Mouse (Mus musculus): ENCODE results near the gene Gm49354. TPM values are rescaled to one million over a fixed set of nuclear protein-coding genes. Genes with fewer than 3 reads are reported as not detected.
"Not testable (repeated sequence)": the region's sequence is repeated elsewhere in the genome, so short reads cannot be mapped to it uniquely, and the experiment has no call there.

Gm49354 gene
- polyA plus RNA-seq, 1 experiment from 2014 or later = not detected

DNA sequence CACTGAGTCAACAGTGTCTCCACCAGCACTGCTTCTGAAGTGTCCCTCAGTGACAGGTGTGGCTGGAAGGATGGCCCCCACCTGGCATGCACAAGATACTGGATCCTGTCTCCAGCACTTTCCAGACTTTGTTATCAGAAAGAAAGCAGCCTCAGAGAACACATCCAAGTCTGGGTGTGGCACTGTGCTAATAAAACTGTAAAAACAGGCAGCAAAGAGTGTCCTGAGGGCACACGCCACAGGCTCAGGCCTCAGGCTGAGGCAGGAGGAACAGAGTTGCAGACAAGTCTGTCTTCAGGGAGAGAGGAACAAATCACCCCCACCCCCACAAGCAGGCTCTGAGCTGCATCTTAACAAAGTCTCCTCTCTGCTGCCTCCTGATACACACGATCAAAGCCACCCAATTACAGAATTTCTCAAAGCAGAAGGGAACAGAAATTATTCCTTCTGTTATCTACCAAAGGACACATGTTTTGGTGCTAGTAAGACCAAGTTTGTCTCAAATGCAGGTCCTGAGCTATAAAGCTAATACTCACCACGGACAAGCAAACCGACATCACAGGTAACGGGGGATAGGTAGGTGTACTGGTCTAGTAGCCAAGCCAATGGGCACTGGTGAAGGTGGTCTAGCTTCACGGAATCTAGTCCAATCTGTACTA, 13.9 kb upstream of the Gm49354 start:
- Histone ChIP-seq H3K27me3 (no peaks in the 10 kb centered on the region), H3K36me3 (ENCODE audit: poor library complexity, severe bottlenecking) (peaks cover 97% of the 10 kb centered on the region), H3K4me3 (no peak overlapping the region), H3K4me1 (no peaks in the 10 kb centered on the region), H3K9me3 (replicated peaks) (no peaks in the 10 kb centered on the region), H3K27ac (no peak overlapping the region), H3K4me2 (no peak overlapping the region), H3K9ac (no peak overlapping the region)
- ATAC-seq = no peak
- WGBS = 97% methylated on average over 6 of the region's 6 CpGs

DNA sequence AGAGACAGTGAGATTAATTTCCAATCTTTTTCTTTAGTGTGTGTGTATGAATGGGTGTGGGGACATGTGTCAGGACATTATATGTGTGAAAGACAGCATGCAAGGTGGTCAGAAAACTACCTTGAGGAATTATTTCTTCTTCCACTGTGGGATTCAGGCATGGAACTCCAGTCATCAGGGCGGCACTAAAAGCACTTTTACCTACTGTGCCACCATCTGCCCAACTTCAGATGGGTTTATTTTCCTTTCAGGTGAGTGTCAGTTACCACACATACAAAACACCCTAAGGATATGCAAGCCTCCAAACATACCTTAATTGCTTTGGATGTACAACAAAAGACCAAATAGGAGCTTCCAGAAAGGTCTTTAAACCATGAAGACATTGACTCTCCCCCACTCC, 12.7 kb upstream of the Gm49354 start:
- no peaks in the 10 kb centered on the region for H3K9me3 ChIP-seq (replicated peaks)
- WGBS = 93% methylated on average over 1 of the region's 1 CpGs
- no peak for ATAC-seq
- H3K4me1 ChIP-seq = no peaks in the 10 kb centered on the region
- H3K27me3 ChIP-seq = no peaks in the 10 kb centered on the region
- no peak overlapping the region for H3K27ac ChIP-seq
- peaks cover 97% of the 10 kb centered on the region for H3K36me3 ChIP-seq (ENCODE audit: poor library complexity, severe bottlenecking)
- no peak overlapping the region for H3K4me2 ChIP-seq
- H3K9ac ChIP-seq = no peak overlapping the region
- H3K4me3 ChIP-seq = no peak overlapping the region

DNA sequence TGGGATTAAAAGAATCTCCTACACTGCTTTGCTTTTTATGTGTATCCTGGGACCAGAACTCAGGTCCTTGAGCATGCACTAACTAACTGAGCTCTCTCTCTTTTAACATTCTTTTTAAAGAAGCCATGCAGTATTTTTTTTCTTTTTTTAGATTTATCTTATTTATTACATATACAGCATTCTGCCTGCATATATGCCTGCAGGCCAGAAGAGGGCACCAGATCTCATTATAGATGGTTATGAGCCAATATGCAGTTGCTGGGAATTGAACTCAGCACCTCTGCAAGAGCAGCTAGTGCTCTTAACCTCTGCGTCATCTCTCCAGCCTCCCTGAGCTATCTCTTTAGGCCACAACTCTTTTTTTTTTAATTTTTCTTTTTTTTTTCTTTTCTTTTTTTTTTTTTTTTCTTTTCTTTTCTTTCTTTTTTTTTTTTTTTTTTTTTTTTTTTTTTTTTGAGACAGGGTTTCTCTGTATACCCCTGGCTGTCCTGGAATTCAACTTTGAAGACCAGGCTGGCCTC, 2.2 kb downstream of the Gm49354 start:
- H3K27me3 ChIP-seq; H3K4me1 ChIP-seq; H3K27ac ChIP-seq; H3K4me3 ChIP-seq; H3K9me3 ChIP-seq (replicated peaks); H3K9ac ChIP-seq; H3K4me2 ChIP-seq; ATAC-seq: not testable (repeated sequence)
- peaks cover 98% of the 10 kb centered on the region for H3K36me3 ChIP-seq (ENCODE audit: poor library complexity, severe bottlenecking)
- 96% methylated on average over 1 of the region's 1 CpGs for WGBS

DNA sequence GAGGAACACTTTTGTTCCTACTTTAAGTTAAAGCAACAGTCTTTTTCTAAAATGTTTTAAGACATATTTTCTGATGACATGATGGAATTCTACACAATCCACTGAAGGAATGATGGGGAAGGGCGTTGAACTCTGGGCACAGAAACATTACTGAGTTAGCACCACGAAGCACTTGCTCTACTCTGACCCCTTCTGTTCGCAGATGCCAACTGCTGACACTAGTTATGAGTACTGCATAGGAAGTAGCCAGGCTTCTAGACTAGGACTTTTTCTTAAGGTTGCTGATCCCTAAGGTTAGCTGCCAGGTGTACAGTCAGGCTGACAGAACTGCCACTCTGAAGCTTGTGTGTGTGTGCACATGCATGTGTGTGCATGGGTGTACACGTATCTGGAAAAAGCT, 2.8 kb downstream of the Gm49354 start:
- no peak overlapping the region for H3K4me3 ChIP-seq
- no peak for ATAC-seq
- 87% methylated on average over 4 of the region's 4 CpGs for WGBS
- no peak overlapping the region for H3K9ac ChIP-seq
- H3K4me2 ChIP-seq = no peak overlapping the region
- no peaks in the 10 kb centered on the region for H3K9me3 ChIP-seq (replicated peaks)
- no peaks in the 10 kb centered on the region for H3K27me3 ChIP-seq
- H3K36me3 ChIP-seq (ENCODE audit: poor library complexity, severe bottlenecking) = peaks cover 95% of the 10 kb centered on the region
- no peak overlapping the region for H3K27ac ChIP-seq
- H3K4me1 ChIP-seq = no peaks in the 10 kb centered on the region

DNA sequence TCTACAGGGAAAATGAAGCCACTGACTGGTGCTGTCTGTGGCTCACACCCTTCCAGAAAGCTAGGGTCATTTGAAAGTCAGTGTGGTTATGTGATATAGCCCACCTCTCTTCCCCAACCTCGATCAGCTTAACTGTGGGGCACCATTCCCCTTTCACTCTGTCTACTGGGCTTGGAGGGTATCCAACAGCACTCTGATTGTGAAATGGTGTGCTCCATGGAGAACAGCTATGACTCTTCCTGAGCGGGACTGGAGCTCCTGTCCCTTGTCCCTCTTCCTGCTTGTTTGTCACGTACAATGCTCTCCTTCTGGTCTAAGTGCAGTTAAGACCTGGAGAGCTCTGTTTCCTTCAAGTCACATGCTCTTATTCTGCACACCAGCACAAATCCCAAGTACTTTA, 6.9 kb downstream of the Gm49354 start:
- Histone ChIP-seq H3K36me3 (ENCODE audit: poor library complexity, severe bottlenecking) (peaks cover 81% of the 10 kb centered on the region), H3K4me1 (peaks cover 10% of the 10 kb centered on the region), H3K4me3 (no peak overlapping the region), H3K4me2 (no peak overlapping the region), H3K27ac (no peak overlapping the region), H3K9ac (no peak overlapping the region), H3K9me3 (replicated peaks) (no peaks in the 10 kb centered on the region), H3K27me3 (no peaks in the 10 kb centered on the region)
- 88% methylated on average over 3 of the region's 3 CpGs for WGBS
- ATAC-seq = no peak

DNA sequence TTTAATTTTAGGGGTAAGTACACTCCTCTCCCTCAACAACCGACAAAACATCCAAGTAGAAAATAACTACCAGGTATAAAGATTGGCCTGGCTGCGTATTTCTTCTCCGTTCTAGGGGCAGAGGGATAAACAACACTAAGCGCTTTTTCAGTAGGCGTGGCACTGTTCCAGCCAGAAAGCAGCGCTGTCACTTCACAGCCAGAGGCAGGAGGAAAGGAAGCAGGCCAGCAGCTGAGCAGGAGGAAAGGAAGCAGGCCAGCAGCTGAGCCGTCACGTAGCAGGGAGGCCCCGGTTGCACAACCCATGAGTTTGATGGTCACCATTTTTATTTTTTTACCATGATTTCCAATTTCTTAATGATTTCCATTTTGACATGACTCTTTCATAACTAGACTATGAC, 10.8 kb downstream of the Gm49354 start:
- WGBS = 71% methylated on average over 9 of the region's 9 CpGs
- H3K36me3 ChIP-seq (ENCODE audit: poor library complexity, severe bottlenecking) = peaks cover 50% of the 10 kb centered on the region
- H3K9me3 ChIP-seq (replicated peaks) = no peaks in the 10 kb centered on the region
- H3K27me3 ChIP-seq = no peaks in the 10 kb centered on the region
- H3K9ac ChIP-seq = no peak overlapping the region; the same call in 1 of the 2 replicates
- H3K4me3 ChIP-seq = no peak overlapping the region
- H3K4me1 ChIP-seq = peaks cover 36% of the 10 kb centered on the region
- no peak overlapping the region for H3K27ac ChIP-seq
- no peak overlapping the region for H3K4me2 ChIP-seq
- no peak for ATAC-seq

DNA sequence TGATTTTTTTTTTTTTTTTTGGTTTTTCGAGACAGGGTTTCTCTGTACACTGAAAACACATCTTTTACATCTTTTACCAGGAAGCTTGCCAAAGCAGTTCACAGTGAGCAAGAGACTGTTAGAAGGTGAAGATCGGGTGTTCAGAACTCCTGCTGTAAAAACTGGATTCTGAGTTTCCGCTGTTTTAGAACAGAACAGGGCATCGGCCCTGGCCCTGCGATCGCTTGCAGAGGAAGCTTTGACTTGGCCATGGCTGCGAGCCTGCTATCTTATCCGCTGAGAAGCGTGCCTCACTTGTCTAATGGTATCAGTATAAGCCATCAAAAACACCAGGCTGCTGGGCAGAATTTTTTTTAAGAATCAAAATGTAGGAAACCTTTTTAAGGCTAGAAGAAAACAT, 11.2 kb downstream of the Gm49354 start:
- peak overlapping the region; percentile 81 for H3K4me2 ChIP-seq
- peak overlapping the region; percentile 96 for H3K27ac ChIP-seq
- peaks cover 40% of the 10 kb centered on the region for H3K4me1 ChIP-seq
- ATAC-seq = no peak
- peak overlapping the region; percentile 83 for H3K4me3 ChIP-seq
- peaks cover 46% of the 10 kb centered on the region for H3K36me3 ChIP-seq (ENCODE audit: poor library complexity, severe bottlenecking)
- peak overlapping the region; percentile 78 for H3K9ac ChIP-seq
- H3K27me3 ChIP-seq = no peaks in the 10 kb centered on the region
- 79% methylated on average over 9 of the region's 9 CpGs for WGBS
- no peaks in the 10 kb centered on the region for H3K9me3 ChIP-seq (replicated peaks)

DNA sequence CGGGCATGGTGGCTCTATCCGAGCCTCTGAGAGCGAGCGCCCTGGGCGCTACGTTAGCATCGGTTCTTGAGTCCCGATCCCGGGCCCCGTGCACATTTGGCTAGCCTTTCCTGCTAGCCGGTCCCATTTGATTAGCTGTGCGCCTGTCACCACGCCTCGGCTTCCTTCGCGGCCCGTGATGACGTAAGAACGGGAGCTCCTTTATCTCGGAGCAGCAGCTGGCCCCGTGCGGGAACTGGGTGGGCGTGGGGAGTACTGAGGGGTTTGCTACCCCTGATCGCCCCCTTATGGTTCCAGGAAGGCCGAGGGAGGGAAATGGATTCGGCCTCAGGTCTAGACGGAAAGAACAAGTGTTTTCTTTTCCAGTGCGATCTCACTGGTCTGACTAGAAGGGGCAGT, 11.9 kb downstream of the Gm49354 start:
- H3K9ac ChIP-seq = peak overlapping the region; percentile 78
- peak overlapping the region; percentile 96 for H3K27ac ChIP-seq
- peak overlapping the region; percentile 81 for H3K4me2 ChIP-seq
- peaks cover 41% of the 10 kb centered on the region for H3K4me1 ChIP-seq
- under 1% methylated on average over 28 of the region's 28 CpGs for WGBS
- peaks cover 39% of the 10 kb centered on the region for H3K36me3 ChIP-seq (ENCODE audit: poor library complexity, severe bottlenecking)
- no peaks in the 10 kb centered on the region for H3K9me3 ChIP-seq (replicated peaks)
- H3K27me3 ChIP-seq = no peaks in the 10 kb centered on the region
- H3K4me3 ChIP-seq = peak overlapping the region; percentile 83
- peak; percentile 90 for ATAC-seq

DNA sequence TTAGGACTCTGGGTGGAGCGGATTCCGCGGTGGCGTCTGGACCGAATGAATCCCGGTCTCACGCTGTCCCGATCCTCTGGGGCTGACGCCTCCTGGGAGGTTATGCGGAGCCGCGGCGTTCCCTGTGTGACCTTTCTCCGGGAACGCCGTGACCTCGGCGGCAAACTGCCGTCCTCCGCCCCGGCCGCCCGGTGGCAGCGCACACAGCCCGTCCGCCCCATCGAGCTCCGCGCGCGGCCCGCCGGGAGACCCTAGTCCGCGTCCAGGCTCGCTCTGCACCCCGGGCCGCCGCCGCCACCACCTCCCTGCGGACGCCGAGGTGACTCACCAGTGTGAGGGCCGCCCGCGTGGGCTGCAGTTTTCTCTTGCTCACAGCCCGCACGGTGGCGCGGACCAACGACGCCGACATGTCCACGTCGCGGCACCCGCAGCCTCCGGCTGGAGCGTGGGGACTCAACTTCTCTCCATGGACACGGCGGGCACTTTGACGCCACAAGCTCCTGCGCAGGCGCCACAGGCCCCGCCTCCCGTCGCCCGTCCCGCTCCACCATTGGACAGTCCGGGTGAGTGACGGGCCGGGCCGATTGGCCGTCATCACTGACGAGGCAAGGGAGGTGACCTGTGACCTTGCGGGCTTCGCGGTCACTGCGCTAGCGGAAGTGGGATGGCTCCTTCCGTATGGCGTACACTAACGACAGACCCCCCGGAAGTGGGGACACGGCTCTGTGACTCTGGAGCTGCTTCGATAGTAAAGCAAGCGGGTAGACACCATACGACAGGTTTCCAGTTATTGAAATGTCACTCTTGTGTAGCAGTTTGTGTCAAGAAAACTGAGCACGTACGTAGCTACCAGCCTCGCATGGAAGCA, 12.5 kb downstream of the Gm49354 start, which contains the start of gene Isca1:
Gene Isca1, minus strand, starts transcription at position 515 of the 868 bp plus-strand sequence.
- peaks cover 34% of the 10 kb centered on the region for H3K36me3 ChIP-seq (ENCODE audit: poor library complexity, severe bottlenecking)
- WGBS = under 1% methylated on average over 85 of the region's 91 CpGs
- H3K4me2 ChIP-seq = peak within 1 kb of the TSS; percentile 81
- H3K4me1 ChIP-seq = peaks cover 41% of the 10 kb centered on the region
- no peaks in the 10 kb centered on the region for H3K9me3 ChIP-seq (replicated peaks)
- peak within 1 kb of the TSS; percentile 96 for H3K27ac ChIP-seq
- peak; percentile 97 for ATAC-seq
- peak within 1 kb of the TSS; percentile 83 for H3K9ac ChIP-seq
- peak within 1 kb of the TSS; percentile 83 for H3K4me3 ChIP-seq
- H3K27me3 ChIP-seq = no peaks in the 10 kb centered on the region

DNA sequence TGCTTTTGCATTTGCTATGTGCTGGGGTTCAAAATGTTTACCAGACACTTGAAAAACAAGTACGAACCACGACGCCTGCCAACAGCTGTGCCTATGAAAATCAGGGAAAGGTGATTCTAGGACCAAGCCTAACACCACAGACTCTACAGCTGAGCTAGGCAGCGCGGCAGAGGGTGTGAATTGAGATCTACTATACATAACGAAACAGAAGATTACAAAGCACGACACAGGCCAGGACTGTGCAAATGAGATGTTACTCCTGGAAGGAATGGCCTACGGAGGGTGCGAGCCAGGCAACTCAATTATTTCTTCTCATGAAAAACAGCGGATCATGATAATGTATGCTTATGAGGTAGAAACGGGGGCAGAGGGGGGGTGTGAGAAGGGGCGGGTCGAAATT, 13.5 kb downstream of the Gm49354 start:
- peaks cover 41% of the 10 kb centered on the region for H3K4me1 ChIP-seq
- no peaks in the 10 kb centered on the region for H3K27me3 ChIP-seq
- H3K4me2 ChIP-seq = peak overlapping the region; percentile 81
- WGBS = 43% methylated on average over 13 of the region's 13 CpGs
- H3K9me3 ChIP-seq (replicated peaks) = no peaks in the 10 kb centered on the region
- ATAC-seq = no peak
- H3K27ac ChIP-seq = no peak overlapping the region
- peak overlapping the region; percentile 83 for H3K9ac ChIP-seq
- peaks cover 29% of the 10 kb centered on the region for H3K36me3 ChIP-seq (ENCODE audit: poor library complexity, severe bottlenecking)
- peak overlapping the region; percentile 83 for H3K4me3 ChIP-seq

DNA sequence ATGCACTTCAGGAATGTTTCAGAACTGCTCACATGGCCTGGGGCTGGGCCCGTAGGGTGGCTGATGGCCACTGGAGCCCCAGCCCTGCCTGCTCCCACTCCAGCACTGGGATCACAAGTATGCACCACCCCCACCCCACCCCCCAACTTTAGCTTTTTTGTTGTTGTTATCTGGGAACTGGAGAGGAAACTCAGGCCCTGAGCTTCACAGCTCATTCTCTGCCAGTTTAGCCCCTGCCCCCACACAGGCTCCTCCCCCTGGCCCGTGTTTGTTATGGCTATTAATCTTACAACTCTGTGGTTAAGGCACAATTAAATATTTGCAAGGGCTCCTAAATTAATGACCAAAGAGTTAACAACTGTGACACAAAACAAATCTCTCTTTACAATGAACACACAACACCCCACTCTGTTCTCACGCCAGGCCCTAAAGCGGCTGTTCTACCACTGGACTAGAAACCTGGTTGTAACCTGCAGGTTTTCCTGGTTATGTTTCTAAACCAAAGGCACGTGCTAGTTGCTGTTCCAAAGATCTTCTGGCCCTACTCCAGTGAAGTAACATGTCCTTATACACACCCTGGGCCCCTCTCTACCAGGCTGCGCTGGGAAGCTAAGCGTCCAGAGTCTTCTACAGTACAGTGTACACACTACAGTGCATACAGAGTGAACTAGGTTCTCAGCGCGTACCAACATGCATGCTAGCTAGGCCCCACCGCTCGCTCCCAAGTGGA, 15.1 kb downstream of the Gm49354 start:
- WGBS = 85% methylated on average over 11 of the region's 11 CpGs

More for the DNA sequence above, 15.1 kb downstream of the Gm49354 start:
- H3K4me3 ChIP-seq = no peak overlapping the region
- H3K27ac ChIP-seq = no peak overlapping the region
- peaks cover 41% of the 10 kb centered on the region for H3K4me1 ChIP-seq
- no peaks in the 10 kb centered on the region for H3K9me3 ChIP-seq (replicated peaks)
- H3K36me3 ChIP-seq (ENCODE audit: poor library complexity, severe bottlenecking) = peaks cover 27% of the 10 kb centered on the region
- no peak for ATAC-seq
- peak overlapping the region; percentile 5; the same call in 1 of the 2 replicates for H3K4me2 ChIP-seq
- H3K9ac ChIP-seq = peak overlapping the region; percentile 17; the same call in 1 of the 2 replicates
- no peaks in the 10 kb centered on the region for H3K27me3 ChIP-seq

Data from forebrain, embryonic 13.5 days (tissue).